Mouse (Mus musculus) telencephalon, adult 2 months (tissue): ENCODE results near the gene Maml3.

ENCODE experiments used
- DNase-seq: peaks from one replicate; pipeline ENCODE4 v3.0.0-alpha.2; 2011; ENCODE audit warnings: low read depth, low spot score

Maml3 gene

GRCm38 (mm10) chr3:51872771-51873170 lies 232.1 kb downstream of the Maml3 start:
- no peak for DNase-seq

DNA sequence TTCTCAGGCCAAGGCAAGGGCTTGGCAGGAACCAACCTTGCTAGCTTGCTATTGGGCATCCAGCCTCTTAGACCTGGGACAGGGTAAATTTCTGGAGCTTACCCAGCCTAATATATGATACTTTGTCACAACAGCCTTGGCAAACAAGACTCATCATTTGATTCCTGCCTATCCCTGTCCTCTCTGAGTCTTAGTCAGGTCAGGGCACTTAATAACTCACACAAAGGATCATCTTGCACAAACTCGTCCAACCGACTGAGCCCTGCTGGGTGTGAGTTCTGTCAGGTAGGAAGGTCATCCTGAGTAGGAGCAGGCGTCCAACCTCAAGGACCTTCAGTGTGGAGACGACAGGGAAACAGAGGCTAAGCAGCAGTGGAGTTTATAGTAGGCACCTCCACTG lies 233.5 kb downstream of the Maml3 start:
- no peak for DNase-seq

DNA sequence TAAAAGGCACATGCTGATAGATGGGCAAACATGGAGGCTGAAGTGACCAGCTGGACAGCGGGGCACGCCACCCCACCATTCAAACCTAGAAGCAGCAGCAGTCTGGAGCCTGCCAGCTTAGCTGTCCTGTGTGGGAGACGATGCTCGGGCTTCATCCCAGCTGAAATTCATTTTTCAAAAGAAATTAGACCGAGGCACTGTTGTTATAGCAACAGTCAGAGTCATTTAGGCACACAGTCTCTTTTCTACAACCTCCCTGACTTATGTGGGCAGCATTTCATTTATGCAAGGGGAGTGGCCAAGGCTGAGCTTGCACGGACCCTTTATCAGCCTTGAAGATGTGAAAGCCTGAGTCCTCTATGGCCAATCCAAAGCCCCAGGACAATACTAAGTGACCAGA lies 234.9 kb downstream of the Maml3 start:
- peak; percentile 65 for DNase-seq

DNA sequence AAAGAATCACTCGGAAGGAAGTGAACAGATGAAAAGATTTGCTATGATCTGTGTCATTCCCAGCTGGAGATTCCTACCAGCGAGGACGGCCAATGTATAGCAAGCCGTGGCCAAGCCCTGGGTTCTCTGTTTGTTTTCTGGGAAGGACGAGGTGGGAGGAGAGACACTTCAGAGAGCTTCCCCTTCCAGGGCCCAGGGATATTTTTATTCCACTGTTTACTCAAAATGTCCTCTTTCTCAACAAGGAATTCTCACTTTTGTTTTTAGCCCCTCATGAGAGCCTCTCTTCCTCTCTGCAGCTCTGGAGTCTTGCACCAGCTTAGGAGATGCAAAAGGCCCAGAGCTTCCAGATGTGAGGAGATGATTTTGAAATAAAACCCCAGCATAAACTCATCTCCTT lies 236.0 kb downstream of the Maml3 start:
- DNase-seq: peak; percentile 35

DNA sequence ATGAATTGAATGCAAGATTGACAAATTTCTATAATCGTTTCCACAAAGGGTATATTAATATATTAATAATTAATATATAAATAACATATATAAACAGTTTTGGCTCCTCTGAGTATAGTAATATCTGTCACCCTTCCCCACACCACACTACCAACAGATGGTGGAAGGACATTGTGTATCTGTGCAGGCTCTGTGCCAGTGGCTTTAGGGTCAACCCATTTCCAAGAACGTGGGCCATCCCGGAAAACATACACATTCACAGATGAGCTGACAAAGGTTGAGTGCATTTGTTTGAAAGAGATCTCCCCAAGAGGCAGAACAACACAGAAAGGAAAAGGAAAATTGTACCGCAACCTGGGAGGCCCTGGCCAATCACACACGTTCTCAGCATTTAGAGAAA lies 238.4 kb downstream of the Maml3 start:
- DNase-seq: no peak

- no peak for DNase-seq
Observed at GRCm38 (mm10) chr3:51861631-51862030, 243.2 kb downstream of the Maml3 start.

GRCm38 (mm10) chr3:51860458-51860857 lies 244.4 kb downstream of the Maml3 start:
- DNase-seq: no peak

DNA sequence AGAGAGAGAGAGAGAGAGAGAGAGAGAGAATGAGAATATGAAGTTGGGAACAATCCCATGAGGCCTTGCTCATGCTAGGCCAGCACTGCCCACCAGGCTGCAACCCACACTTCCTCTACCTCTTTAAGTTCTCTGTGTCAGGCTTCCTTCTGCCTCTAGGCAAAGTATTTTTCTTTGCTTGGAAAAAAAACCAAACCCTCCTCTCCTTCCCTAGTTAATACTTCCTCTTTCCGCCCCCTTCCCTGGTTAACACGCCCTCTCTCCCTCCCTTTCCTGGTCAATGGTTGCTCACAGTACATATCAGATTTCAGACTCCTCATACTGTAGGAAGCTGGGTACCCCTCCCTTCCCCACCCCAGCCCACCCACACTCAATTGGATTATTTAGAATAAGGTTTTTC lies 245.7 kb downstream of the Maml3 start:
- no peak for DNase-seq

GRCm38 (mm10) chr3:51854152-51854551 lies 250.7 kb downstream of the Maml3 start:
- no peak for DNase-seq

- DNase-seq: no peak
Observed at GRCm38 (mm10) chr3:51853610-51854009, 251.3 kb downstream of the Maml3 start.

DNA sequence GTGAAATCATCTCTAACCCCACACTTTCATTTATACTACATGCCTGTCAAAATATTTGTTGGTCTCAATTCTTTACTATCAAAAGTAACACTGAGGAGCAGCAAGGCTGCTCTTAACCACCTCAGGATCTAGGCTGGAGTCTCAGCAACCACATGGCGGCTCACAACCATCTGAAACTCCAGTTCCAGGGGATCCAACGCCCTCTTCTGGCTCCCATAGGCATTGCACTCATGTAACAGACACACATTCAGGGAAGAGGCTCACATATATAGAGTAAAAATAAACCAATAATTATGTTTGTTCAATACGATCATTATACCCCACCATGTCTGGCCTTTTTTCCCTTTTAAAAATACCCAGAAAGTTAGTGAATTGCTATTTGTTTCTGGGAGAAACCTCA lies 252.2 kb downstream of the Maml3 start:
- no peak for DNase-seq

DNA sequence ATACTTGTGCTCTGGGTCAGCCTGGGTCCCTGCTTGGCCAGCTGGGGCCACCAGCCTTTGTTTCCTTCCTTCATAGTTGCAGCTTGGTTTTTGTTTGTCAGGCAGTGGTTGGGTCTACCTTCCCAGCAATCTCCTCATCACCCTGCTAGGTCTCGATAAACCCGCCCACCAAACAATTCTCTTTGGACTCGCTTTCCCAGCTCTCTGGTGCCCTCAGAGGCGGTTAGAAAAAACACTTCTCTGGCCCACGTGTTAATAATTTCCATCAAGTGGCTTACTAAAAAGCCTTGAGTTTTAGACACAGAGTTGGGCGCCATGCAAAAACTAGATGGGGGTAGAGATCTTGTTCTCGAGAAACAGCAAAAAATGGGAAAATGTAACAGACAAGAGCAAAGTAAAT lies 253.3 kb downstream of the Maml3 start:
- no peak for DNase-seq

DNA sequence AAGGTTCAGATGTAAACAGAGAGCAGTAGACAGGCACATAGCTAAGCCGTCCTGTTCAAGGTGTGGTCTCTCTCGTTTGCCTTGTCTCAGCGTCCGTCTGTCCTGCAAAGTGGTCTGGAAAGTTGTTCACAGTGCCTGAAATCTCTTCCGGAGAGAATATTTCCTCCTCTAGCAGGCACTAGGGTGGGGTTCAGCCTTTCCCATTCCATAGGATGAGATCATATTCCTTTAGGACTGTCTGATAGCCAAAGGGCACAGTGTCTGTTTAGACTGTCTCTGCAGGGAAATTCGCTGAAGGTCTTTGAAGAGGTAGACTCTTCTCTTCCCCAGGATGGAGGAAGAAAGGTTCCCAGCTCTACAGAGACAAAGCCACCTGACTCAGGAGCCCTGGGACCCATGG lies 255.4 kb downstream of the Maml3 start:
- no peak for DNase-seq

GRCm38 (mm10) chr3:51847262-51847661 lies 257.6 kb downstream of the Maml3 start:
- no peak for DNase-seq

DNA sequence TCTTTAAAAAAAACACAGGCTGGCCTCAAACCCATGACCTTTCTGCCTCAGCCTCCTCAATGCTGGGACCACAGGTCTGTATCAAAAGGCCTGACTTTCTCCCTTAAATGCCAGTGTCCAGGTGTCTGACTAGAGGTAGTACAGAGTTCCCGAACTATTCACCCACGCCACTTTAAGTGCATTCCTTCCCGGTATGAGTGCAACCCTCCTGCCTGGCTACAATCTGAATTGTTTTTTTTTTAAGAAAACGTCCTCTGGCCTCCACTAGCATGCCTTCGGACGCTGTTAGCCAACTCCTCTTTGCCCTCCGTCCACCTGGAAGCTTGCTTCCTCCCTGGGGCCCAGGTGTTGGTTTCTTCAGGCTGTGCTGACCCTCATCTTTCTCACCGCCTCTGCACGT lies 260.6 kb downstream of the Maml3 start:
- DNase-seq: no peak

GRCm38 (mm10) chr3:51842140-51842539 lies 262.7 kb downstream of the Maml3 start:
- DNase-seq: no peak

DNA sequence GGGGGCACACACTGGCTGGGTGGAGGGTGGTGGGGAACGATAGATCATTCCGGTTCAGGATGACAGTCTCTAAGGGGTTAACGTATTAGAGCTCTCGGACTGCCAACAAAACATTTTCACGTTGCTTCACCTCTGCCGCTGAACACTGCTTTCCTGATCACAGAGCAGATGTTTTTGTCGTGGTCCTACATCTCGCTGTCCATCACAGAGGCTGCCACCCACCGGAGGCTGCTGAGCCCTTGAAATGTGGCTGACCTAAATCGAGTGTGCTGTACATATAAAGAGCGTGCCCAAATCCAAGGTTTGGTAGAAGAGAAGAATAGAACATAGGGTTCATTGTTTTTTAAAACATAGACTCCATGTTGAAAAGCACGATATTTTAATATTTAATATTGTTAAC lies 263.3 kb downstream of the Maml3 start:
- no peak for DNase-seq

GRCm38 (mm10) chr3:51841177-51841576 lies 263.7 kb downstream of the Maml3 start:
- DNase-seq: no peak

GRCm38 (mm10) chr3:51840095-51840805 lies 264.6 kb downstream of the Maml3 start:
- no peak for DNase-seq

- DNase-seq: no peak
Observed at GRCm38 (mm10) chr3:51839353-51839715, 265.5 kb downstream of the Maml3 start.

DNA sequence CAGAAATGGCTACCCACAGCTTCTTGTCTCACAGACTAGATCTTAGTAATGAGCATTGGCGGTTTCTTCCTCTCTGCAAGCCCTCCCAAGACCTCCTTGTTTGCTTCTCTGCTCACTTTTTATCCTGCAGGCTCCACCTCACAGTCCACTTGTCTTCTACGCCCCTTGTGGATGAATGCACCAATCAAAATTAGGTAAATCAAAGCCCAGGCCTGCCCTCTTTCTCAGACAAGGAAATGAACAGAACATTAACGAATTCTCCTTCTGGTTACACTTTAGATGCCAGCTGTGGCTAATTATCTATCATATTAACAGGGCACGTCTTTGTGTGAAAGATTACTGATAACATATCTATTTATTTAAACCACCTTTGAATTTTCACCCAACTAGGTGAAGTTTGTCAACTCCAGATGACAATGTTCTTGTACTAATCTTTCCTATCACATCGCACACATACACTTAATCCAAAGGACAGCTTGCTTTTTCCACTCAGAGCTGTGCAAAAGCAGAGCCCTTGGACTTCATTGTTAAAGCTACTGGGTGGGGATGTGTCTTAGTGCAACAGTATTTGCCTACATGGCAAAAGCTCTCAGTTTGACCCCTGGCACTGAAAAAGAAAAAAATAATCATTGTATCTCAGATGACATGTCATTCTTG lies 266.1 kb downstream of the Maml3 start:
- no peak for DNase-seq

DNA sequence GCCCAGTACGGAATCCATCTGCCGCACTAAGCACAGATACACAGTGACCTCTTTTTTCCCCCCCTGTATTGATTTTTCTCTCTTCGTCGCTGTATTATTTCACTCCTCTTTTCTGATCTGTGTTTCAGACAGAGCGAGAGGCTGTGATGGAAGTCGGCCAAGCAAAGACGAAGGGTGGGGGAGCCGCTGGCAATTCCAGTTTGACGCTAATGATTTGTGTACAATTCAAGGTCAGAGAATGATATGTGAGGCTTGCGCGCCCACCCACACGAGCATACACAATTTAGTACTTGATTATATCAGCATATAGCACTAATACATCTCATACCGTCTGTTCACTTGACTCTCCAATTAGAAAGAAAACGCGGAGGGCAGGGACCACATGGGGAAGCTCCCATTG lies 271.9 kb downstream of the Maml3 start:
- DNase-seq: no peak

GRCm38 (mm10) chr3:51830821-51831429 lies 274.0 kb downstream of the Maml3 start:
- DNase-seq: no peak
